Mouse (Mus musculus): ENCODE measurements around the gene Nptx1.

GRCm38 (mm10) chr11:119564383-119564782, 16.8 kb upstream of the Nptx1 start:
- TF ChIP-seq GATA1 (IDR thresholded peaks at IDR 0.05; ENCODE audit: borderline replicate concordance, low read length) (no peak), FLI1 (IDR thresholded peaks at IDR 0.05; ENCODE audit: low read length) (no peak)

Measured in megakaryocyte, embryonic 14.5 days (primary cell).